ENCODE assay signal across 9 mouse cellular contexts in the genomic region with DNA sequence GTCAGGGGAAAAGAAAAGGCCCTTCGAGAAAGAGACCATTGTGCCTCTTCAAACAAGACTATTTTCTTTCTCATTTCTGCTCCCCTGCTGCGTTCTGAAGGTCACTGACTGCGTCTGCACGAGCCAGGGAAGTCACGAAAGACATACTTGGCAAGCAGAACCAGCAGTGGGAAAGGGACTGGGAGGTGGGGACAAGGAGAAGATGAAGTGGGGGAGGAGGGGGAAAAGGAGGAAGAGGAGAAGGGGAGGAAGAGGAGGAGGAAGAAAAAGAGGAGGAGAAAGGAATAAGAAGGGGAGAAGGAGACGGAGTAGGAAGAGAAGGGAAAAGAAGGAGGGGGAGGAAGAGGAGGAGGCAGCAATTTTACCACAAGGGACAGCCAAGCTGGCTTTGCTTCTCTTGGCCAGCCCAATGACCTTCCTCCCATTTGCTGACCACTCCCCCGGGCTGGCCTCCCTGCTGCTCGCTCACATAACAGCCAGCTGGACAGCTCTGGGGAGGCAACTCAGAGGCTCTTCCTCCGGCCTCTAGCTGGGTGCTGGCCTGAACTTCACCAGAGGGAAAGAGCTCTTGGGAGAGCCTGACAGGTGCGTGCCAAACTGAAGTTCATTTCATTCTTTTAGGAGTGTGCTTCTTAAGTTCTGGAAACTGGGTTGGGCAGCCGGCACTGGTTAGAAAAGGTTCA. TPM values are rescaled to one million over a fixed set of nuclear protein-coding genes. Genes with fewer than 3 reads are reported as not detected.
A peak's percentile ranks its signal among the peaks of the same experiment; 100 is the strongest.
DNase-seq lines count a peak whose midpoint lies in the region; ATAC-seq and TF ChIP-seq lines count a peak whose summit lies in the region.
"Had no signal": no experiment of that assay in that cellular context is flagged by ENCODE, and none has a peak within 500 bp of the region (broad histone marks: within the 10 kb centered on the region; RNA-seq: fewer than 3 reads in every experiment).

A gene (plus strand): TSS at position 324 of the 683 bp plus-strand sequence.

- peak within 1 kb of the TSS; percentile 11; the same call in 1 of the 2 replicates for H3K4me3 ChIP-seq in left cerebral cortex, adult 2 months
- no peak within 1 kb of the TSS; the same call in 1 of the 2 replicates for H3K4me3 ChIP-seq in cortical plate, adult 2 months (ENCODE audit: insufficient read depth, low read length)
- no peak within 1 kb of the TSS for H3K4me3 ChIP-seq in heart, embryonic 15.5 days
- no peak within 1 kb of the TSS for H3K4me3 ChIP-seq in liver, embryonic 16.5 days (ENCODE audit: low read depth, low read length)

- DNase-seq in left cerebral cortex, adult 2 months (ENCODE audit: extremely low spot score in 1 of 2, low spot score in 2 of 2): peak in 1 of 2 experiments; percentile 33
- DNase-seq in left cerebral cortex, postnatal 4 days: no peak
- peak; percentile 80 for DNase-seq in testis, postnatal 10 days (ENCODE audit: low spot score)
- DNase-seq in frontal cortex, postnatal 10 days (ENCODE audit: low spot score in 2 of 2): no peak
- DNase-seq in layer of hippocampus, adult 18-20 months (ENCODE audit: low spot score in 2 of 2): no peak

- H3K9ac ChIP-seq in heart, embryonic 15.5 days: no peak within 1 kb of the TSS
- no peak within 1 kb of the TSS for H3K9ac ChIP-seq in liver, embryonic 16.5 days (ENCODE audit: low read depth, low read length)

- intact Hi-C loops in left cerebral cortex, adult 2 months (cut with DNase I): no loop called here
- intact Hi-C loops in left cerebral cortex, postnatal 4 days (cut with DNase I): no loop called here

- H3K27me3 ChIP-seq in heart, embryonic 15.5 days: peaks cover 7% of the 10 kb centered on the region; the same call in 1 of the 2 replicates
- H3K27me3 ChIP-seq in liver, embryonic 16.5 days (ENCODE audit: control insufficient read depth, insufficient read depth, low read depth, low read length): no peaks in the 10 kb centered on the region; the same call in 1 of the 2 replicates

- peak within 1 kb of the TSS; percentile 50 for H3K27ac ChIP-seq in left cerebral cortex, adult 2 months
- peak within 1 kb of the TSS; percentile 28; the same call in 1 of the 2 replicates for H3K27ac ChIP-seq in cortical plate, adult 2 months (ENCODE audit: insufficient read depth, low read length)
- H3K27ac ChIP-seq in heart, embryonic 15.5 days: no peak within 1 kb of the TSS
- H3K27ac ChIP-seq in liver, embryonic 16.5 days (ENCODE audit: low read length): no peak within 1 kb of the TSS

- no peaks in the 10 kb centered on the region; the same call in none of the 2 replicates for H3K4me1 ChIP-seq in cortical plate, adult 2 months (ENCODE audit: control insufficient read depth, insufficient read depth, low read length)
- peaks cover 10% of the 10 kb centered on the region for H3K4me1 ChIP-seq in heart, embryonic 15.5 days (replicated peaks)
- H3K4me1 ChIP-seq in liver, embryonic 16.5 days (ENCODE audit: control insufficient read depth, low read depth, low read length): no peaks in the 10 kb centered on the region

- no peak; the same call in 1 of the 2 replicates for TF ChIP-seq CTCF in left cerebral cortex, adult 2 months (IDR thresholded peaks at IDR 0.05)
- TF ChIP-seq CTCF in cortical plate, adult 2 months (IDR thresholded peaks at IDR 0.05; ENCODE audit: extremely low read depth, insufficient read depth, low read length): no peak

- H3K4me2 ChIP-seq in heart, embryonic 15.5 days: peak within 1 kb of the TSS; percentile 21; the same call in 1 of the 2 replicates
- H3K4me2 ChIP-seq in liver, embryonic 16.5 days (ENCODE audit: low read depth, low read length): no peak within 1 kb of the TSS

- no peaks in the 10 kb centered on the region for H3K36me3 ChIP-seq in heart, embryonic 15.5 days
- no peaks in the 10 kb centered on the region for H3K36me3 ChIP-seq in liver, embryonic 16.5 days (ENCODE audit: control insufficient read depth, insufficient read depth)

- peak; percentile 53; the same call in 1 of the 2 replicates for ATAC-seq in heart, embryonic 15.5 days (replicated peaks; ENCODE audit: insufficient number of reproducible peaks, insufficient read depth, low FRiP score, low read depth)
- peak; percentile 54 for ATAC-seq in liver, embryonic 16.5 days (ENCODE audit: low read depth)

- H3K9me3 ChIP-seq in heart, embryonic 15.5 days (replicated peaks): no peaks in the 10 kb centered on the region
- no peaks in the 10 kb centered on the region for H3K9me3 ChIP-seq in liver, embryonic 16.5 days (replicated peaks; ENCODE audit: control insufficient read depth, low read length)

- TF ChIP-seq POLR2A in cortical plate, adult 2 months (IDR thresholded peaks at IDR 0.05; ENCODE audit: extremely low read depth, insufficient read depth, low read length): no peak

- 23% methylated on average over 11 of the region's 11 CpGs for whole genome bisulfite sequencing in heart, embryonic 15.5 days
- WGBS in liver, embryonic 16.5 days (ENCODE audit: insufficient replicate concordance): 36% methylated on average over 11 of the region's 11 CpGs

RNA-seq across cellular contexts. Expression of the gene that starts here (rescaled TPM):
- 1 to 10 TPM; 6.8 to 7.3 TPM for total RNA-seq in left cerebral cortex, adult 2 months (2021)
- 1 to 10 TPM; 2.6 to 2.9 TPM for total RNA-seq in left cerebral cortex, postnatal 4 days (2021)
- polyA plus RNA-seq in cortical plate, adult 2 months (2012; rRNA removed): 10.8 and 12.2 TPM in 2 replicates
- 1.3 and 2.0 TPM in 2 replicates for polyA plus RNA-seq in heart, embryonic 15.5 days (2015; fragmentation: Nextera tagmentation; extraction: Ambion mirVana)
- polyA plus RNA-seq in liver, embryonic 16.5 days (2015; fragmentation: Nextera tagmentation; extraction: Ambion mirVana): 7.3 and 9.2 TPM in 2 replicates
- 1 to 10 TPM; 4.7 to 5.9 TPM for total RNA-seq in layer of hippocampus, adult 18-20 months (2021)
- total RNA-seq: hematopoietic stem cell, adult 5-6 weeks had no signal

Comparison
In these comparisons a context has a peak if more than half of its experiments do, and no peak if none do; other contexts are left out.
1. H3K27ac ChIP-seq: peak in left cerebral cortex, adult 2 months (single experiment) and cortical plate, adult 2 months (single experiment); none in heart, embryonic 15.5 days (single experiment) and liver, embryonic 16.5 days (single experiment).